Mouse (Mus musculus): Measurements from ENCODE around the gene Fkbp15.

DNA sequence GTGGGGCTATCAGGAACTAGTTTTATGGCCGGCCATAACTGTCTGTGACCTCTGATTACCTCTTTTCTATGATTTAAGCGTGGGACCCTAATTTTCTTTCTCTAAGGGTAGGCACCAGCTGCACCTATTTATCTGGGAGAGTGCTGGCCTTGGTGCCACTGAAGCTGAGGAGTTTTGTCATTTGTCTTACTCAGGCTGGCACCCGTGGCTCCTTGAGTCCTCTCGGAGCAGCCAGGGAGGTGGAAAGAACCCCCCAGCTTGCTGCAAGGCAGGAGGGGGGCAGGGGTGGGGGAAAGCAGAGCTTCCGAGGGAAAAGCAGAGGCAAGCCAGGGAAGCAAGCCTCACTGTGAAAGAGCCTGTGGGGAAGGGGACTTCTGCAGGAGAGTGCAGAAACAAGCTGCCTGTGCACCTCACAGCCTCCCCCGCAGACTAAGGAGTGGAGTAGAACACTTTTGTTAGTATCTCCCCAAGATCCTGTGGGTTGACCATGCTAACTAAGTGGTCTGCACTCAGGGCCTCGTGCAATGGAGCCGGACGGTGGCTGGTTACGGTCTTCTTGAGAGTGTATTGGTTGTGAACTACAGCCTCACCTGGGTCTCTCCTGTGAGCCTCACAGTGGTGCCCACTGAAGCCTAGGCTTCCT, 67.0 kb downstream of the Fkbp15 start:
- TF ChIP-seq GATA1 (IDR thresholded peaks at IDR 0.05; ENCODE audit: low read length), result no peak
- TF ChIP-seq TAL1 (IDR thresholded peaks at IDR 0.05; ENCODE audit: low read length), result no peak
